Mouse (Mus musculus): ENCODE results near the gene Olfml2a.

DNA sequence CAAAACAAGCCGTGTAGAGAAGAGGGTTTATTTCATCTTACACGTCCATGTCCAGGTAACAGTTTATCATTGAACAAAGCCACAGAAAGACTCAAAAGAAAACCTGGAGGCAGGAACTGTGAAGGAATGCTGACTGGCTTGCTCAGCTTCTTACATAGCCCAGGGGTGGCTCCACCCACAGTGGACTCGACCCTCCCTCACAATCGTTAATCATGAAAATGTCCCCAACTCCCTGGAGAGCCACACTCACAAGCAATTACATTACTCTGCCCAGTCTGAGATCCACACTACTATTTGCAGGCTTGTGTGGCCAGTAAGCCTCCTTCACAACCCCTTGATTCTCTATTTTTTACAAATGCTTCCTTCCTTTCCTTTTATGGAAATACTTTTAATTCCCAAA, 32.4 kb downstream of the Olfml2a start:
- TF ChIP-seq FLI1 (IDR thresholded peaks at IDR 0.05; ENCODE audit: low read length): no peak
- no peak for TF ChIP-seq GATA1 (IDR thresholded peaks at IDR 0.05; ENCODE audit: borderline replicate concordance, low read length)
